Mouse (Mus musculus): ENCODE data around the gene Ppp2r5e.

- TF ChIP-seq POLR2A (IDR thresholded peaks at IDR 0.05; ENCODE audit: control insufficient read depth, extremely low read depth, insufficient read depth, low read length, poor library complexity) (no peak), CTCF (IDR thresholded peaks at IDR 0.05; ENCODE audit: borderline replicate concordance, control insufficient read depth, extremely low read depth, insufficient read depth, low read length, poor library complexity) (no peak)
These were observed 181.1 kb downstream of the Ppp2r5e start for GRCm38 (mm10) chr12:75414991-75415390.

Data from thymus, adult 2 months (tissue).